Mouse (Mus musculus) liver, adult 2 months (tissue): ENCODE measurements around the gene Otud4. TPM values are rescaled to one million over a fixed set of nuclear protein-coding genes. Genes with fewer than 3 reads are reported as not detected.

Experiments
- DNase-seq: peaks from one replicate; pipeline ENCODE4 v3.0.0-alpha.2; 2011; ENCODE audit warnings: low read depth, low spot score; ENCODE audit errors: extremely low read depth
- H3K27ac ChIP-seq: fragments of 200-500 bp; replicated peaks from 2 replicates; pipeline ENCODE4 v1.5.1; 2012; ENCODE audit warnings: low read depth, mild to moderate bottlenecking, control low read depth, inconsistent platforms, low read length; ENCODE audit not compliant: insufficient read depth
- H3K27me3 ChIP-seq: fragments of 200-500 bp; 2 replicates; pipeline ENCODE4 v1.6.1; 2012; ENCODE audit warnings: mild to moderate bottlenecking, moderate library complexity, low read length, inconsistent platforms; ENCODE audit not compliant: control insufficient read depth, insufficient read depth
- H3K36me3 ChIP-seq: fragments of 200-500 bp; 2 replicates; pipeline ENCODE4 v1.6.1; 2012; ENCODE audit warnings: low read length, inconsistent platforms; ENCODE audit not compliant: control insufficient read depth, insufficient read depth
- H3K4me1 ChIP-seq: fragments of 200-500 bp; 2 replicates; pipeline ENCODE4 v1.6.1; 2011; ENCODE audit warnings: low read length; ENCODE audit not compliant: control insufficient read depth, insufficient read depth
- H3K4me3 ChIP-seq: fragments of 200-500 bp; 2 replicates; pipeline ENCODE4 v1.5.1; 2011; ENCODE audit warnings: low read depth, mild to moderate bottlenecking, control low read depth, low read length, moderate library complexity; ENCODE audit not compliant: insufficient read depth
- H3K79me2 ChIP-seq: fragments of 200-500 bp; 2 replicates; pipeline ENCODE4 v1.6.1; 2012; ENCODE audit warnings: inconsistent platforms, mild to moderate bottlenecking, low read length, moderate library complexity; ENCODE audit not compliant: control insufficient read depth, insufficient read depth
- H3K9ac ChIP-seq: fragments of 200-500 bp; 2 replicates; pipeline ENCODE4 v1.6.1; 2012; ENCODE audit warnings: low read depth, mild to moderate bottlenecking, control low read depth, inconsistent platforms, low read length
- CTCF ChIP-seq: fragments of 200-500 bp; IDR thresholded peaks from 2 replicates; pipeline ENCODE4 v1.5.1; 2011; ENCODE audit warnings: low read depth, low read length, control low read depth
- POLR2A ChIP-seq: fragments of 200-500 bp; IDR thresholded peaks from 2 replicates; pipeline ENCODE4 v1.6.1; 2011; ENCODE audit warnings: low read length, control low read depth; ENCODE audit not compliant: insufficient read depth; ENCODE audit errors: extremely low read depth
- WGBS: fragments of 180-500 bp; shearing (Covaris S2); methylation state at CpG from one replicate; pipeline ENCODE4 v1.1.7; 2018; 5-methylcytosine and 5-hydroxymethylcytosine counted together
- polyA plus RNA-seq: library from polyadenylated mRNA; depleted of rRNA; stranded (reverse); fragments of >200 nt; gene quantifications from 2 replicates; pipeline ENCODE4 v1.2.3, GENCODE M21; 2012
- total RNA-seq: library from RNA; depleted of rRNA; stranded (reverse); fragments of >200 nt; gene quantifications from 2 replicates; pipeline ENCODE4 v1.2.3, GENCODE M21; 2014

The Otud4 gene
- total and polyA plus RNA-seq, 2 experiments: 9.4 to 19.2 TPM

GRCm38 (mm10) chr8:79706687-79707086 is 67.3 kb downstream of the Otud4 start:
- Histone ChIP-seq H3K79me2 (peaks cover 15% of the 10 kb centered on the region; the same call in 1 of the 2 replicates), H3K27ac (no peak overlapping the region), H3K4me3 (no peak overlapping the region), H3K9ac (no peak overlapping the region), H3K27me3 (no peaks in the 10 kb centered on the region), H3K4me1 (peaks cover 5% of the 10 kb centered on the region; the same call in 1 of the 2 replicates), H3K36me3 (peaks cover 45% of the 10 kb centered on the region)
- no peak for TF ChIP-seq CTCF
- TF ChIP-seq POLR2A: no peak
- WGBS: 91% methylated on average over 3 of the region's 3 CpGs
- DNase-seq: no peak

DNA sequence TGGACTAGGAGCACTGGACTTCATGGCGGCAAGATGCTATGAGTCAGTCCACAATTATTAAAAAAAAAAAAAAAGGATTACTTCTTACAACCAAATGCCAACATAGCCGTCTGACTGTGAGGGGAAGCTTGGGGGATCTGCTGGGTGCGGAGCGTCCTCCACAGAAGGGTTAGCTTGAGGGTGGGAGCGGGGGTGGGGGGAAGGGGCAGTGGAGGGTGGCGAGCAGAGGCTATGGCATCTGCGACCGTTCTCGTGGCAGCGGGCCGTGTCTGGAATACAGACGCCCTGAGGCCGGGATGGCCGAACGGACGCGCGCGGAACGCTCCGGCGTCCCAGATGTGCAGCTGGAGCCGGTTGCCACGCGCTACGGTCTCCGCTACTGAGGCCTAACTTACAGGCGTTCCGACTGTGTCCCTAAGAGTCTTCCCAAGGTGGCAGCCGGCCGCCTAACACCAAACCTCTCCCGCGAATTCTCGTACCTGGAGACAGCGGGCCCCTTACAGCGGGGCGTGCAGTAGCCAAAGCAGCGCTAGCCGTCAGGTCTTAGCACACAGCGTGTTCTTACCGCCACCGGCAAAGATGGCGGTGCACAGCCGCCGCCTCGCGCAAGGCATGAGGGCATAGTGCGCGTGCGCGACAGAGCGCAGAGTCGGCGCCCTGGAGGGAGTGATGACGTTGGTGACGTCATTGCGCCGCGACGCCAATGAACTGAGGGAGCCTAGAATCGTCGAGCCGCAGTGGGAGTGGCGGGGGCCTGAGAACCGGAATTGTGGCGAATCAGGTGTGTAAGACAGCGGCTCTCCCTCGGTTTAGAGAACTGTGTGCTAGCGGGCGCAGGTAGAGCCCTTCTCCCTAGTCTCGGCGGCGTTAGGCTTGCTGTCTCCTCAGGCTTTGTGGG is 71.9 kb downstream of the Otud4 start, which contains the start of the genes Abce1 and Anapc10:
TSS of gene Abce1 (minus strand) at position 677 of the 898 bp plus-strand sequence.
TSS of gene Anapc10 (plus strand) at position 757 of the 898 bp plus-strand sequence.
- H3K27ac ChIP-seq: peak within 1 kb of the TSS; percentile 52; the same call in 1 of the 2 replicates
- WGBS: under 1% methylated on average over 73 of the region's 73 CpGs
- H3K36me3 ChIP-seq: peaks cover 15% of the 10 kb centered on the region
- peaks cover 5% of the 10 kb centered on the region; the same call in 1 of the 2 replicates for H3K4me1 ChIP-seq
- DNase-seq: peak; percentile 91
- H3K4me3 ChIP-seq: peak within 1 kb of the TSS; percentile 92
- H3K79me2 ChIP-seq: peaks cover 8% of the 10 kb centered on the region; the same call in 1 of the 2 replicates
- peak within 1 kb of the TSS; percentile 88 for H3K9ac ChIP-seq
- H3K27me3 ChIP-seq: no peaks in the 10 kb centered on the region
- TF ChIP-seq CTCF (no peak), POLR2A (peak; percentile 43)

GRCm38 (mm10) chr8:79712676-79713075 is 73.3 kb downstream of the Otud4 start:
- Histone ChIP-seq H3K27ac (no peak overlapping the region), H3K79me2 (peaks cover 5% of the 10 kb centered on the region; the same call in 1 of the 2 replicates), H3K9ac (no peak overlapping the region), H3K4me1 (peaks cover 5% of the 10 kb centered on the region; the same call in 1 of the 2 replicates), H3K36me3 (peaks cover 12% of the 10 kb centered on the region), H3K27me3 (no peaks in the 10 kb centered on the region), H3K4me3 (no peak overlapping the region)
- WGBS: 36% methylated on average over 6 of the region's 6 CpGs
- TF ChIP-seq POLR2A (no peak), CTCF (no peak)
- no peak for DNase-seq

- no peak overlapping the region for H3K27ac ChIP-seq
- H3K4me1 ChIP-seq: no peaks in the 10 kb centered on the region
- no peak for DNase-seq
- no peaks in the 10 kb centered on the region for H3K27me3 ChIP-seq
- TF ChIP-seq CTCF: no peak
- TF ChIP-seq POLR2A: no peak
- H3K36me3 ChIP-seq: peaks cover 36% of the 10 kb centered on the region
- no peaks in the 10 kb centered on the region for H3K79me2 ChIP-seq
- H3K9ac ChIP-seq: no peak overlapping the region
- H3K4me3 ChIP-seq: no peak overlapping the region
Measured at GRCm38 (mm10) chr8:79721537-79721936, 82.1 kb downstream of the Otud4 start.

DNA sequence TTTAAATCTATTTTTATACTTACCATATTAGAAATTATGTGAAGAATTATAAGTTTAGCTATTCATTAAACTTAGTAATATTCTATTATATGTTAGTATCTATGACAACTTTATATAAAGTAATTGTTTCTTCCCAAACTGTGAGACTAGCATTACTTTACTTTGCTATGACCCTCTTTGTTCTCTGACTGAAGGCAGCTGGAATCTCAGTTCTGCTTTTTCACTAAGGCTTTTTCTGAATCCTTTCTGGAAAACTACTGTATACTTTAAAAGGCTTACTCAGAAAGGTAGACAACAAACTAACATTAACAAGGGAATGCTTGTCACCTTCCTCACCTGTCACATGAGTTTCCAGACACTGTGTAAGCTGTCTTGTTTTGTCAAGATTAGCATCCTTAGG is 83.9 kb downstream of the Otud4 start:
- TF ChIP-seq CTCF (no peak), POLR2A (no peak)

More for the DNA sequence above, 83.9 kb downstream of the Otud4 start:
- no peak overlapping the region for H3K4me3 ChIP-seq
- H3K9ac ChIP-seq: no peak overlapping the region
- no peaks in the 10 kb centered on the region for H3K4me1 ChIP-seq
- H3K27me3 ChIP-seq: no peaks in the 10 kb centered on the region
- DNase-seq: no peak
- no peak overlapping the region for H3K27ac ChIP-seq
- no peaks in the 10 kb centered on the region for H3K79me2 ChIP-seq
- H3K36me3 ChIP-seq: peaks cover 28% of the 10 kb centered on the region
